Mouse (Mus musculus) stomach, embryonic 16.5 days (tissue): ENCODE measurements at regions not wholly inside any gene's neighbourhood (a gene's known extent, or its start where the extent isn't known, plus 50 kb on each side); places are given as distances from the start of the nearest gene placed in this dataset.
A peak's percentile ranks its signal among the peaks of the same experiment; 100 is the strongest.

ENCODE experiments used
- ATAC-seq: fragments of 200-750 bp; cut with Nextera tagmentation; 2 replicates; pipeline ENCODE4 v1.8.0; 2017; ENCODE audit warnings: moderate number of reproducible peaks, moderate TSS enrichment; ENCODE audit not compliant: insufficient read depth, low FRiP score
- H3K27ac ChIP-seq: fragments of 300-500 bp; sonication (generic); 2 replicates; pipeline ENCODE4 v1.5.1; 2014; ENCODE audit warnings: low read length
- H3K27me3 ChIP-seq: fragments of 300-500 bp; sonication (generic); 2 replicates; pipeline ENCODE4 v1.6.1; 2014; ENCODE audit warnings: low read length, control low read depth, mixed read lengths; ENCODE audit not compliant: control insufficient read depth, insufficient read depth
- H3K36me3 ChIP-seq: fragments of 300-500 bp; sonication (generic); 2 replicates; pipeline ENCODE4 v1.6.1; 2014; ENCODE audit warnings: low read length; ENCODE audit not compliant: control insufficient read depth, insufficient read depth
- H3K4me1 ChIP-seq: fragments of 300-500 bp; sonication (generic); 2 replicates; pipeline ENCODE4 v1.6.1; 2014; ENCODE audit warnings: low read length, control low read depth, mixed read lengths; ENCODE audit not compliant: control insufficient read depth, insufficient read depth
- H3K4me2 ChIP-seq: fragments of 300-500 bp; sonication (generic); 2 replicates; pipeline ENCODE4 v1.6.1; 2014; ENCODE audit warnings: low read depth, low read length, mixed read lengths
- H3K4me3 ChIP-seq: fragments of 300-500 bp; sonication (generic); replicated peaks from 2 replicates; pipeline ENCODE4 v1.5.1; 2014; ENCODE audit warnings: mild to moderate bottlenecking, low read length
- H3K9ac ChIP-seq: fragments of 300-500 bp; sonication (generic); 2 replicates; pipeline ENCODE4 v1.6.1; 2014; ENCODE audit warnings: low read length
- H3K9me3 ChIP-seq: fragments of 300-500 bp; sonication (generic); replicated peaks from 2 replicates; pipeline ENCODE4 v1.6.1; 2016; ENCODE audit warnings: low read length, control low read depth; ENCODE audit not compliant: control insufficient read depth
- WGBS: fragments of 180-500 bp; shearing (Covaris S2); extraction: QIAGEN DNeasy Blood & Tissue Kit; methylation state at CpG from one replicate; pipeline ENCODE4 v1.1.7; 2014; 5-methylcytosine and 5-hydroxymethylcytosine counted together

DNA sequence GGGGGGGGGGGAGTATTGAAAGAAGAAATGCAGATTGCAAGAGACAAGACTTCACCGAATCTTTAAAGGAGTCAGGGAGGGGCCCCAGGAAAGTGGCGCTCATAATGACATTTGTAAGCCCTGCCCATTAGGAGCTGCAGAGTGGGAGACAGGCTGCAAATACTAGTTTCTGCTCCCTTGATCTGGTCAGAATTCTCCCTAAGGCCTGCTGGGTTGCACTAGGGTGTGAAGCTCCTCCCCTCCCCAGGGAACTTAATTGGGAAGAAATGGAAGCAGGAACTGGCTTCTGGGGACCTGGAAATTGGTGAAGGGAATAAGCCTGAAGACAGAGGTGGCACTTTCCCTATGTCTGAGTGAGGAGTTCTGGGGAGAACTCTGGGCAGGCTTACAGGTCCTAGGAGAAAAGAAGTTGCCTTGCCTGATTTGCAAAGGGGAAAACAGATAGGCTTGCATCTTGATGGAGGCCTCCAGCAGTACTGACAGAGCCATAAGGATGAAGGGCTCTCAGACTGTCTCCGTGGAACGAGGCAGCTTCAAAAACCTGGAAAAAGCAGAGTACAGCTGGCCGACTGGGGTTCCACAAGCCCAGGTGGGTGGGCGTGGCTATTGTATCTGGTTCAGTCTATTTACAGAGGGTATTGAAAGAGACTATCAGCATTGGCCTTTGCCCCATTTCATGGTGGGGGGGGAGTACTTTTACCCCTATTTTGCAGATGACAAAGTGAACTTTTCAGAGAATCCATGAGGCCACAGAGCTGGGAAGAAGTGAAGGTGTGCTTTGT lies 125.7 kb downstream of the Plpp3 start:
- ATAC-seq = peak; percentile 79
- Histone ChIP-seq H3K9ac (no peak overlapping the region), H3K4me3 (no peak overlapping the region), H3K27me3 (no peaks in the 10 kb centered on the region), H3K4me2 (no peak overlapping the region), H3K9me3 (no peaks in the 10 kb centered on the region), H3K36me3 (no peaks in the 10 kb centered on the region), H3K4me1 (peaks cover 13% of the 10 kb centered on the region; the same call in 1 of the 2 replicates), H3K27ac (no peak overlapping the region)
- WGBS = 22% methylated on average over 6 of the region's 6 CpGs

DNA sequence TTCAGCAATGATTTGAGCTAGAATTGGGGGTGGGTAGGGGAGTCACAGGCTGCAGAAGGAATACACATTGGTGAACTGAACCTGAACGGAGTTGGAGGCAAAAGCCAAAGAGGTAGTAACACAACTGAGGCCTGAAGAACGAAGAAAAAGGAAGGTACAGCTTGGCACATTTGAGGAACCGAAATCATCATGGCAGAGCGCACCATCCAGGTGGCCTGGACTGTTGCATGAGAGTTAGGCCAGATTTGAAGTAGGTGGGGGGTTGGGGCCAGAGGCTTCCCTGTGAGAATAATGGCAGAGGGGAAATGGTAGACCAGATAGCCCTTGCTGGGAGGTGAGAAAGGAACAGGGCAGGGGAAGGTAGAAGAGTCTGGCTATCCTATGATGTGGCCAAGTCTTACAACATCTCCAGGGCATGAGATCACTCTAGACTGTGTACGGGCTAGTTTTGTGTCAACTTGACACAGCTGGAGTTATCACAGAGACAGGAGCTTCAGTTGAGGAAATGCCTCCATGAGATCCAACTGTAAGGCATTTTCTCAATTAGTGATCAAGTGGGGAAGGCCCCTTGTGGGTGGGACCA lies 128.4 kb downstream of the Plpp3 start:
- WGBS = 93% methylated on average over 5 of the region's 5 CpGs
- no peak overlapping the region for H3K9ac ChIP-seq
- no peak for ATAC-seq
- H3K36me3 ChIP-seq = no peaks in the 10 kb centered on the region
- H3K4me2 ChIP-seq = no peak overlapping the region
- H3K27ac ChIP-seq = no peak overlapping the region
- no peaks in the 10 kb centered on the region for H3K9me3 ChIP-seq
- no peak overlapping the region for H3K4me3 ChIP-seq
- peaks cover 13% of the 10 kb centered on the region; the same call in 1 of the 2 replicates for H3K4me1 ChIP-seq
- no peaks in the 10 kb centered on the region for H3K27me3 ChIP-seq

DNA sequence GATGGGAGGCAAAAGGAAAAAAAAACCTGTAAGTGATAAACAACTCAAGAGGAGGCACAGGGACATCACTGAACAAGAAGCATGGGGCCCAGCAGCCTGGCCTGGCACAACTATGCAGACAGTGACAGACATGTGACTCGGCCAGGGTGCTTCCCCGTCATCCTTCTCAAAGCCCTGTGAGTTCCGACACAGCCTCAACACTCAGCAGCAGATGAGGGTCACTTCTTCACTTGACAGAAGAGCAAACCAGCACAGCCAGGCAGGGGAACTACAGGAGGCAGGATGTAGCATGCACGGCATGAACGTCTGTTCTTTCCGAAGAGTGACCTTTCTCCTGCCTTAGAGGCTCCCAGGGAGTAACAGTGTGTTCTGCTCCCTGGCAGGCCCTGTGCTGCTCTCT lies 129.2 kb downstream of the Plpp3 start:
- no peak overlapping the region for H3K4me2 ChIP-seq
- no peaks in the 10 kb centered on the region for H3K36me3 ChIP-seq
- no peak for ATAC-seq
- H3K9ac ChIP-seq = no peak overlapping the region
- H3K4me3 ChIP-seq = no peak overlapping the region
- H3K4me1 ChIP-seq = peaks cover 13% of the 10 kb centered on the region; the same call in 1 of the 2 replicates
- H3K9me3 ChIP-seq = no peaks in the 10 kb centered on the region
- no peak overlapping the region for H3K27ac ChIP-seq
- 61% methylated on average over 6 of the region's 6 CpGs for WGBS
- H3K27me3 ChIP-seq = no peaks in the 10 kb centered on the region

DNA sequence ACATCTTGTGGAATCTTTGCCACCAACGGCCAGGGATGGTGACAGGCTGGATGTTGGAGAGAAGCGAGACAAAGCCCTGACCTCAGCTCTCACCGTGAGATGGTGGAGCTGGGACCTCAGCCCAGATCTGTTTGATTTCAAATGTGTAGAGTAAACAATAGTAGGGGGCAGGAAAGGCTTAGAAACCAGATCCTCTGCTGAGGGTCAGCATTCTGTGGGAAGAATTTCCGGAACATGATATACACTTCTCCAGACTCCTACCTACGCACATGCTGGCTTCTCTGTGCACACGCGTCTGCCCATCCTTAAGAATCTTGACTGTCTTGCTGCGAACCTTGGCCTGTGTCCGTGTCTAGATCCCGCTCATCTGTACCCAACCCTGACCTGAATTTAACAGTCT lies 129.7 kb downstream of the Plpp3 start:
- no peak for ATAC-seq
- H3K36me3 ChIP-seq = no peaks in the 10 kb centered on the region
- WGBS = 60% methylated on average over 10 of the region's 10 CpGs
- H3K9me3 ChIP-seq = no peaks in the 10 kb centered on the region
- no peak overlapping the region for H3K4me3 ChIP-seq
- no peak overlapping the region for H3K27ac ChIP-seq
- peaks cover 9% of the 10 kb centered on the region; the same call in 1 of the 2 replicates for H3K4me1 ChIP-seq
- H3K9ac ChIP-seq = no peak overlapping the region
- H3K27me3 ChIP-seq = no peaks in the 10 kb centered on the region
- no peak overlapping the region for H3K4me2 ChIP-seq

DNA sequence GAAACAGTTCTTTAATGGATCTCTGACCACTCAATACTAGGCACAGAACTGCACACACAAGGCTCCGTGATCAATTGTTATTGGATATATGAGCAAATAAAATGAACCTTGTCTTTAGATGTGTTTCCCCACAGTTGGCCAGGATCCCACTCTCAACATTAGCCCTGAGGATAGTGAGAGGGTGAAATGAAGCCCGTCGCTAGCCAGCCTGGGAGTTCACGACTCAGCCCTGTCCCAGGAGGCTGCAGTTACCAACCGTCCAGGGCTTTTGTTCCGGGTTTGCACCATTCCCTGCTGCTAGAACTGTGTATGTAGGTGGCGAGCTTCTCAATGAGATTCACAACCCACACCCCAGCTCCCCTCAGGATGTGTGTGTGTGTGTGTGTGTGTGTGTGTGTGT lies 130.3 kb downstream of the Plpp3 start:
- 79% methylated on average over 7 of the region's 7 CpGs for WGBS
- Histone ChIP-seq H3K27ac (no peak overlapping the region), H3K4me2 (no peak overlapping the region), H3K9ac (no peak overlapping the region), H3K9me3 (no peaks in the 10 kb centered on the region), H3K27me3 (no peaks in the 10 kb centered on the region), H3K4me3 (no peak overlapping the region), H3K4me1 (peaks cover 5% of the 10 kb centered on the region; the same call in 1 of the 2 replicates), H3K36me3 (no peaks in the 10 kb centered on the region)
- no peak for ATAC-seq

DNA sequence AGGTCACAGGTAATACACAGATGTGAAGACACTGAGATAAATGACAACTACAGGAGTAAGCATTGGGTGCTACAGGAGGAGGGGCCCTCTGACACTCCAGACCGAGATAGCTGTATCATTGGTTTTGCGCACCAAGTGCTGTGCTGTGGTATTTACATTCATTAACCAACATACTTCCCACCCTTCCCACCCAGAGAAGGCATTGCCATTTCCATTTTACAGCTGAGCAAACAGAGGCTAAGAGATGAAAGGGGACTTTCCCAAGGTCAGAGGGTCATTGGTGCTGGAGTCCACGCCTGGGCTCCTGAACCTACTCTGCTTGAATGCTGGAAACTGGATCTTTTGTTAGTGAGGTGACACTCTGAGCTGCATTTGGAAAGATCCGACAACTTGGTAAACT lies 132.5 kb downstream of the Plpp3 start:
- Histone ChIP-seq H3K27ac (no peak overlapping the region), H3K36me3 (no peaks in the 10 kb centered on the region), H3K27me3 (no peaks in the 10 kb centered on the region), H3K4me2 (no peak overlapping the region), H3K9me3 (no peaks in the 10 kb centered on the region), H3K9ac (no peak overlapping the region), H3K4me1 (no peaks in the 10 kb centered on the region; the same call in 1 of the 2 replicates), H3K4me3 (no peak overlapping the region)
- ATAC-seq = peak; percentile 64
- WGBS = 64% methylated on average over 4 of the region's 4 CpGs

DNA sequence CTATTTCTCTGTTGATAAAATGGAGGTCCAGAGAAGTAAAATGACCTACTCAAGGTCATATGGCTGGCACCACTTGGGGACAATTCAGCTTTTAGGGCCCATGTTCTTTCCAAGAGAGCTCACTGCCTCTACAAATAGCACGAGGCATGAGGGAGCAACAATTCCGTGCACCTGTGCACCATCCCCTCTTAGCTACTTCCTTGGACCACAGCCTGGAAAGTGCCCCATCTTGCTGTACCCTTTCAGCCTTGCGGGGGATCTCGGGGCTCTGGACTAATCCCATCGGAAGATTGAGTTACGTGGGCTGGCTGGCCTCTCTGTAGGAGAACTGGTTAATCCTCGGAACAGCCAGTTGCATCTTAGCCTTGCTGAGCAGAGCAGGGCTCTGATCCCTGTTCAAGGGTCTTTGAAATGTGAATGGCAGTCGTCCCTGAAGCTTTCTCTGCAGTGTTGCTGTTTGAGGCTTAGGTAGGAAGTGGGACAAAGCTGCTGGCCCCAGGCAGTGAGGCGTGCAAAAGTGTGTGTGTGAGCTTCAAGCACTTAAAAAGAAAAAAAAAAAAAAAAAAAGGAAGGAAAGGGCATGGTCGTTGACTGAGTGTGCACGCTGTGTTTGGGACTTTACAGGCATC lies 133.8 kb downstream of the Plpp3 start:
- no peak; the same call in 1 of the 2 replicates for ATAC-seq
- no peak overlapping the region for H3K27ac ChIP-seq
- WGBS = 42% methylated on average over 11 of the region's 11 CpGs
- H3K4me2 ChIP-seq = no peak overlapping the region
- no peaks in the 10 kb centered on the region for H3K36me3 ChIP-seq
- H3K4me3 ChIP-seq = no peak overlapping the region
- H3K27me3 ChIP-seq = no peaks in the 10 kb centered on the region
- no peaks in the 10 kb centered on the region; the same call in 1 of the 2 replicates for H3K4me1 ChIP-seq
- H3K9me3 ChIP-seq = no peaks in the 10 kb centered on the region
- no peak overlapping the region for H3K9ac ChIP-seq

DNA sequence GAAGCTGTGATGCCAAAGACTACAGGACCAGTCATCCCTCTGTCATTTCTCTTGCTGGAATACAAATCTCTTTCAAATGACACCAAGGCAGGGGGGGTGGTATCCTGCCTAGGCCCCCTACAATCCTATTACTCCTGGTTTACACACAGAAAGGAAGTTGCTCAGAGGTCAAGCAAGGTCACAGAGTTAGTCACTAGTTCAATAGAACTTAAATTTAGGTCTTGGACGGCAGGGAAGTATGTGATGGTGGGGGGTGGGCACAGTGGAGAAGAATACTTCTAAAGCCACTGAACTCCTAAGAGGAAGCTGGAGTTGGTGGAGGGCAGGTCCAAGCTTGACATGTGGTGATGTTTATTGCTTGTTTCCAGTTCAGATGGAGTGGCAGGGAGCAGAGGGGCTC lies 134.4 kb downstream of the Plpp3 start:
- Histone ChIP-seq H3K27me3 (no peaks in the 10 kb centered on the region), H3K4me3 (no peak overlapping the region), H3K4me1 (no peaks in the 10 kb centered on the region; the same call in 1 of the 2 replicates), H3K36me3 (no peaks in the 10 kb centered on the region), H3K4me2 (no peak overlapping the region), H3K9ac (no peak overlapping the region), H3K27ac (no peak overlapping the region), H3K9me3 (no peaks in the 10 kb centered on the region)
- ATAC-seq = no peak; the same call in 1 of the 2 replicates
- WGBS = 17% methylated on average over 1 of the region's 1 CpGs

DNA sequence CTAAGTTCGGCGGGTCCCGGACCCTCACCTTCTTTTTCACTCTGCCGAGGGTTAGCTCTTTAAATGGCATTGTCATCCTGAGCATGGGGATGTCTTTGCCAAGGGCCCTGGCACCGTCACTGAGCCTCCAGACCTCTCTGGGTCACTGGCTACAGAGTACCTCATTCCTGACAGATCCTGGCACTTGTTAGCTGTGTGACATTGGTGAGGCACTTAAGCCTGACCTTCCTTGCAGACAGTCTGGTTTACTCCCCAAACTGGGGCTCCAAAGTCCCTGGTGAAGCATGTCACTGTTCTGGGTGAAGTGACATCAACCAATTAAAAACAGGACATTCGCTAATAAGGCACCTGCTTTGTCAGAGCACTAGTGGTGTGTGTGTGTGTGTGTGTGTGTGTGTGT lies 142.2 kb downstream of the Plpp3 start:
- 88% methylated on average over 6 of the region's 6 CpGs for WGBS
- Histone ChIP-seq H3K27me3 (no peaks in the 10 kb centered on the region), H3K4me3 (no peak overlapping the region), H3K36me3 (no peaks in the 10 kb centered on the region), H3K27ac (no peak overlapping the region), H3K4me1 (no peaks in the 10 kb centered on the region), H3K4me2 (no peak overlapping the region), H3K9me3 (no peaks in the 10 kb centered on the region), H3K9ac (no peak overlapping the region)
- ATAC-seq = no peak
